Mouse (Mus musculus) bone marrow macrophage, adult 2 months (primary cell): ENCODE measurements around the gene Osbpl6. TPM values are rescaled to one million over a fixed set of nuclear protein-coding genes. Genes with fewer than 3 reads are reported as not detected.

Source experiments
- H3K27ac ChIP-seq: 2 replicates; pipeline ENCODE4 v1.5.1; 2012; ENCODE audit warnings: low read depth, low read length; ENCODE audit not compliant: insufficient read depth
- H3K4me1 ChIP-seq: 2 replicates; pipeline ENCODE4 v1.6.1; 2012; ENCODE audit warnings: low read length; ENCODE audit not compliant: control insufficient read depth, insufficient read depth
- H3K4me3 ChIP-seq: 2 replicates; pipeline ENCODE4 v1.5.1; 2012; ENCODE audit warnings: mild to moderate bottlenecking, low read length, moderate library complexity; ENCODE audit not compliant: insufficient read depth
- CTCF ChIP-seq: IDR thresholded peaks from 2 replicates; pipeline ENCODE4 v1.5.1; 2012; ENCODE audit warnings: low read depth, mild to moderate bottlenecking, low read length, moderate library complexity
- POLR2A ChIP-seq: IDR thresholded peaks from 2 replicates; pipeline ENCODE4 v1.6.1; 2012; ENCODE audit warnings: mild to moderate bottlenecking, low read depth, low read length, borderline replicate concordance
- polyA plus RNA-seq: library from polyadenylated mRNA; stranded (reverse); fragments of >200 nt; gene quantifications from 2 replicates; pipeline ENCODE4 v1.2.4, GENCODE M21; 2012; ENCODE audit not compliant: missing spikeins, insufficient read depth, insufficient read length

Osbpl6 gene
- polyA plus RNA-seq, result not detected in 2 replicates

GRCm38 (mm10) chr2:76406151-76406936, at the start of gene Osbpl6:
TSS of gene Osbpl6 (plus strand) at chr2:76406508.
- TF ChIP-seq CTCF, result no peak
- no peak for TF ChIP-seq POLR2A
- Histone ChIP-seq H3K4me3 (peak within 1 kb of the TSS; percentile 62), H3K27ac (no peak within 1 kb of the TSS), H3K4me1 (no peaks in the 10 kb centered on the region)

- H3K4me1 ChIP-seq, result no peaks in the 10 kb centered on the region
- no peak within 1 kb of the TSS for H3K27ac ChIP-seq
- TF ChIP-seq POLR2A, result no peak
- TF ChIP-seq CTCF, result no peak
- no peak within 1 kb of the TSS for H3K4me3 ChIP-seq
Observed at GRCm38 (mm10) chr2:76360226-76360625, 46.1 kb upstream of the Osbpl6 start, which contains the start of gene Cyct. TSS of gene Cyct (minus strand) at chr2:76360450.

GRCm38 (mm10) chr2:76362111-76362510, 44.2 kb upstream of the Osbpl6 start:
- H3K4me1 ChIP-seq, result no peaks in the 10 kb centered on the region
- no peak for TF ChIP-seq CTCF
- TF ChIP-seq POLR2A, result no peak
- no peak overlapping the region for H3K27ac ChIP-seq
- no peak overlapping the region for H3K4me3 ChIP-seq

- H3K4me1 ChIP-seq, result peaks cover 2% of the 10 kb centered on the region; the same call in 1 of the 2 replicates
- no peak overlapping the region for H3K27ac ChIP-seq
- no peak for TF ChIP-seq CTCF
- no peak for TF ChIP-seq POLR2A
- H3K4me3 ChIP-seq, result no peak overlapping the region
Observed at GRCm38 (mm10) chr2:76365811-76366210, 40.5 kb upstream of the Osbpl6 start.

DNA sequence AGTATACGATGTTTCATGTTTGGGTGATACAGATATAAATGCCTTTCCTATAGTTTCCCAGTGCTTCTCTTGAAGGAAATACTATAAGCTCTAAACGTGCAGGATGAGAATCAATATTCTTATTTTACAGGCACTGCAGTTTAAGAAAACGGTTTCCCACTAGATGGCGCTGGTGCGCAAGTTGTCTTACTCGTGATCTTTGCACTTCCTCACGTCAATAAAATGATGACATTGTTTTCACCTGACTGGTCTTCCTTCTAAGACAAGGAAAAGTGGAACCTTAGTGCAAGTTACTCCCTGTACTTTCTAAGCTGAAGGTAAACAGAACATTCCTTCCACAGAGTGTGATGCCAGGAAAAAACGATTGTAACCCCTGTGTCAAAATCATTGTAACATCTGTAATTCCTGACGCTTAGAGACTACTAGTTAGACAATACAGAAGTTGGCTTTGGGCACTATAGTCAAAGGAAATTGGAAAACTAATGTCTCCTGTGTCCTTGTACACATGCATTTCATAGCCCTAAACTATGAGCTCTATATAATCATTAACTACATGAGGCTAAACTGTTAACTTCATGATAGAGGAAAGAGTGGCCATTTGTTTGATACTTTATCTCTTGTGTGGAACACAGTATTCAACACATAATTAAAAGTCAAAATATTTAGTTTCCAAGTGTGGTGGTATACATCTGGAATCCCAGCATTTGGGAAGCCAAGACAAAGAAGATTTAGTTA, 39.0 kb upstream of the Osbpl6 start:
- H3K4me3 ChIP-seq, result no peak overlapping the region
- H3K4me1 ChIP-seq, result peaks cover 15% of the 10 kb centered on the region
- no peak for TF ChIP-seq CTCF
- H3K27ac ChIP-seq, result no peak overlapping the region

- TF ChIP-seq CTCF, result no peak
- no peak overlapping the region for H3K27ac ChIP-seq
- H3K4me1 ChIP-seq, result peaks cover 17% of the 10 kb centered on the region
- H3K4me3 ChIP-seq, result no peak overlapping the region
Observed at GRCm38 (mm10) chr2:76368861-76369660, 37.2 kb upstream of the Osbpl6 start.

DNA sequence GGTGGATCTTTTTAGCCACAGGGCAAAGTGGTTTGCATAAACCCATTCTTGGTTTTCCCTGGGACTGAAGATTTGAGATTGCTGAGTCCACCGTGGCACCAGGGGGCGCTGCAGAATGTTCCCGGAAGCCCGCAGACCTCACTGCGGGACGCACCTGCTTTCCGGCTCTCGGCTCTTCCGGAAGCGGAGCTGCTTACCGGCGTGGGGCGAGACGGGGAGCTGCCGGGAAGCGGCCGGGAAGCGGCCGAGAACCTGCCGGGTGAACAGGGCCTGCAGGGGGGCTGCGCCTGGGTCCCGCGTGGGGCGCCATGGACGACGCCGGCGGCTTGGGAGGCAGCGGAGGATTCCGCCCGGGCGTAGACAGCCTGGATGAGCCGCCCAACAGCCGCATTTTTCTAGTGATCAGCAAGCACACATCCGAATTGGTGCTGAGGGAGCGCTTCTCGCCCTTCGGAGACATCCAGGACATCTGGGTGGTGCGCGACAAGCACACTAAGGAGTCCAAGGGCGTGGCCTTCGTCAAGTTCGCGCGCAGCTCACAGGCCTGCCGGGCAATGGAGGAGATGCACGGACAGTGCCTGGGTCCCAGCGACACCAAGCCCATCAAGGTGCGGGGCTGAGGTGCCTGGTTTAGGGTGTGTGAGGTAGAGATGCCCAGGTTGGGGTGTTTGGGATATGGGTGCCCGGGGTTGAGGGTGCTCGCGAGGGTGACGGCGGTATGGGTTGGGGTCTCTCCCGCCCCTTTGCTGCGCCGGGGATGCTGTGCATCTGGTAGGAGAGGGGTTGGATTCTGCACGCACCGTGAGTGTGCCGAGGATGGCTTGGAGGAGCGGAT, 36.3 kb upstream of the Osbpl6 start, which contains the start of gene Rbm45:
Gene Rbm45, plus strand, starts transcription at position 164 of the 835 bp plus-strand sequence.
- H3K27ac ChIP-seq, result peak within 1 kb of the TSS; percentile 8; the same call in 1 of the 2 replicates

GRCm38 (mm10) chr2:76370656-76370922, 35.7 kb upstream of the Osbpl6 start:
- Histone ChIP-seq H3K27ac (no peak overlapping the region), H3K4me3 (peak overlapping the region; percentile 96), H3K4me1 (peaks cover 17% of the 10 kb centered on the region)
- TF ChIP-seq CTCF, result no peak
- no peak for TF ChIP-seq POLR2A

More for the DNA sequence above, 36.3 kb upstream of the Osbpl6 start, which contains the start of gene Rbm45:
- Histone ChIP-seq H3K4me3 (peak within 1 kb of the TSS; percentile 96), H3K4me1 (peaks cover 17% of the 10 kb centered on the region)
- TF ChIP-seq POLR2A (no peak), CTCF (peak; percentile 38)

- no peak overlapping the region for H3K4me3 ChIP-seq
- no peak overlapping the region for H3K27ac ChIP-seq
- no peak for TF ChIP-seq CTCF
- no peak for TF ChIP-seq POLR2A
- peaks cover 17% of the 10 kb centered on the region for H3K4me1 ChIP-seq
Observed at GRCm38 (mm10) chr2:76372244-76372643, 34.1 kb upstream of the Osbpl6 start.
